Mouse (Mus musculus) erythroblast, adult 5-6 weeks (primary cell): ENCODE measurements around the gene Dffb. TPM values are rescaled to one million over a fixed set of nuclear protein-coding genes. Genes with fewer than 3 reads are reported as not detected.

Experiments
- total RNA-seq, 2 experiments: library from RNA; stranded (forward) in 1 of 2; stranded (reverse) in 1 of 2; fragments of 150-400 nt in 1 of 2; fragments of 200-764, 138-1000 nt in 1 of 2; gene quantifications; 2 replicates each; pipeline versions ENCODE4 v1.2.3 to v1.2.4; 2015 to 2017; ENCODE audit warnings: low replicate concordance in 2 of 2

Dffb gene
- total RNA-seq, 2 experiments from 2014 or later = 3.5 to 9.2 TPM

Other genes starting within 250 kb of the Dffb start
- 16.1 and 33.4 TPM in 2 replicates for gene A430005L14Rik, start 17.9 kb downstream of the Dffb start, total RNA-seq (2015; ENCODE audit: low replicate concordance)
- gene A430005L14Rik, start 17.9 kb downstream of the Dffb start, total RNA-seq (2017; ENCODE audit: low replicate concordance) = 17.1 and 25.5 TPM in 2 replicates
- 1.9 and 6.1 TPM in 2 replicates for gene Cep104, start 68 bp upstream of the Dffb start, total RNA-seq (2015; ENCODE audit: low replicate concordance)
- gene Cep104, start 68 bp upstream of the Dffb start, total RNA-seq (2017; ENCODE audit: low replicate concordance) = 5.0 and 11.9 TPM in 2 replicates
- gene Lrrc47, start 36.6 kb upstream of the Dffb start, total RNA-seq (2015; ENCODE audit: low replicate concordance) = 3.6 and 5.4 TPM in 2 replicates
- gene Lrrc47, start 36.6 kb upstream of the Dffb start, total RNA-seq (2017; ENCODE audit: low replicate concordance) = 4.5 and 29.4 TPM in 2 replicates
- gene Smim1, start 51.1 kb upstream of the Dffb start, total RNA-seq (2015; ENCODE audit: low replicate concordance) = 5.4 and 12.5 TPM in 2 replicates
- gene Smim1, start 51.1 kb upstream of the Dffb start, total RNA-seq (2017; ENCODE audit: low replicate concordance) = 9.6 and 11.4 TPM in 2 replicates
- not detected in 2 replicates for gene Ccdc27, start 67.6 kb upstream of the Dffb start, total RNA-seq (2015; ENCODE audit: low replicate concordance)
- gene Ccdc27, start 67.6 kb upstream of the Dffb start, total RNA-seq (2017; ENCODE audit: low replicate concordance) = not detected in 2 replicates
- not detected in 2 replicates for gene Trp73, start 165.1 kb upstream of the Dffb start, total RNA-seq (2015; ENCODE audit: low replicate concordance)
- gene Trp73, start 165.1 kb upstream of the Dffb start, total RNA-seq (2017; ENCODE audit: low replicate concordance) = not detected in 2 replicates
- 1.5 and 2.3 TPM in 2 replicates for gene Wrap73, start 167.2 kb upstream of the Dffb start, total RNA-seq (2015; ENCODE audit: low replicate concordance)
- gene Wrap73, start 167.2 kb upstream of the Dffb start, total RNA-seq (2017; ENCODE audit: low replicate concordance) = 2.6 and 4.5 TPM in 2 replicates
- 75.2 and 117 TPM in 2 replicates for gene Tprgl, start 185.5 kb upstream of the Dffb start, total RNA-seq (2015; ENCODE audit: low replicate concordance)
- 104 and 115 TPM in 2 replicates for gene Tprgl, start 185.5 kb upstream of the Dffb start, total RNA-seq (2017; ENCODE audit: low replicate concordance)
- 1.0 TPM in 1 of 2 replicates, not detected in the other for gene Megf6, start 195.6 kb upstream of the Dffb start, total RNA-seq (2015; ENCODE audit: low replicate concordance)
- not detected in 2 replicates for gene Megf6, start 195.6 kb upstream of the Dffb start, total RNA-seq (2017; ENCODE audit: low replicate concordance)